Mouse (Mus musculus): ENCODE measurements at regions not wholly inside any gene's neighbourhood (a gene's known extent, or its start where the extent isn't known, plus 50 kb on each side); places are given as distances from the start of the nearest gene placed in this dataset.
A peak's percentile ranks its signal among the peaks of the same experiment; 100 is the strongest.

- TF ChIP-seq CHD2 (IDR thresholded peaks at IDR 0.05; ENCODE audit: low read length) (no peak), GABPA (IDR thresholded peaks at IDR 0.05; ENCODE audit: low read depth, low read length) (no peak), MAZ (IDR thresholded peaks at IDR 0.05; ENCODE audit: low read depth, low read length) (no peak), POLR2AphosphoS5 (IDR thresholded peaks at IDR 0.05; ENCODE audit: borderline replicate concordance, low read depth, low read length) (no peak), POLR2AphosphoS2 (IDR thresholded peaks at IDR 0.05; ENCODE audit: low read length) (no peak)
- H3K27me3 ChIP-seq (ENCODE audit: control insufficient read depth in 1 of 2, insufficient read depth in 2 of 2, low read length in 2 of 2), result no peaks in the 10 kb centered on the region
- H3K27ac ChIP-seq (ENCODE audit: control insufficient read depth, low read depth, low read length), result no peak overlapping the region
- no peak overlapping the region for H3K4me3 ChIP-seq (ENCODE audit: control insufficient read depth in 1 of 2, insufficient read depth in 1 of 2, low read depth in 2 of 2, low read length in 2 of 2)
- H3K9me3 ChIP-seq (replicated peaks; ENCODE audit: insufficient read depth, low read length), result no peaks in the 10 kb centered on the region
- DNase-seq (ENCODE audit: low read depth, low spot score), result peak; percentile 10
- no peaks in the 10 kb centered on the region for H3K36me3 ChIP-seq (ENCODE audit: control insufficient read depth in 1 of 2, insufficient read depth in 2 of 2, low read length in 2 of 2)
- H3K79me2 ChIP-seq (ENCODE audit: control insufficient read depth, insufficient read depth, low read length, poor library complexity), result no peaks in the 10 kb centered on the region
- no peak overlapping the region for H3K9ac ChIP-seq (ENCODE audit: control insufficient read depth, low read depth, low read length, poor library complexity, severe bottlenecking)
- no peaks in the 10 kb centered on the region for H3K4me1 ChIP-seq (ENCODE audit: control insufficient read depth in 1 of 2, insufficient read depth in 2 of 2, low read length in 2 of 2)
Measured at GRCm38 (mm10) chr13:84637606-84638005, 415.5 kb downstream of the Tmem161b start.

- Histone ChIP-seq H3K4me1 (ENCODE audit: control insufficient read depth in 1 of 2, insufficient read depth in 2 of 2, low read length in 2 of 2) (no peaks in the 10 kb centered on the region), H3K9me3 (replicated peaks; ENCODE audit: insufficient read depth, low read length) (no peaks in the 10 kb centered on the region), H3K4me3 (ENCODE audit: control insufficient read depth in 1 of 2, insufficient read depth in 1 of 2, low read depth in 2 of 2, low read length in 2 of 2) (no peak overlapping the region), H3K79me2 (ENCODE audit: control insufficient read depth, insufficient read depth, low read length, poor library complexity) (no peaks in the 10 kb centered on the region), H3K36me3 (ENCODE audit: control insufficient read depth in 1 of 2, insufficient read depth in 2 of 2, low read length in 2 of 2) (no peaks in the 10 kb centered on the region), H3K9ac (ENCODE audit: control insufficient read depth, low read depth, low read length, poor library complexity, severe bottlenecking) (no peak overlapping the region), H3K27ac (ENCODE audit: control insufficient read depth, low read depth, low read length) (no peak overlapping the region), H3K27me3 (ENCODE audit: control insufficient read depth in 1 of 2, insufficient read depth in 2 of 2, low read length in 2 of 2) (no peaks in the 10 kb centered on the region)
- TF ChIP-seq NRF1 (IDR thresholded peaks at IDR 0.05; ENCODE audit: insufficient read depth, low read depth, low read length, poor library complexity, severe bottlenecking), result no peak
- TF ChIP-seq CTCF (IDR thresholded peaks at IDR 0.05 in 2 of 3, conservative IDR thresholded peaks at IDR 0.05 in 1 of 3; ENCODE audit: control insufficient read depth in 1 of 3, insufficient read depth in 1 of 3, low read depth in 2 of 3, low read length in 3 of 3, poor library complexity in 1 of 3, severe bottlenecking in 1 of 3), result no peak
- no peak for TF ChIP-seq RCOR1 (IDR thresholded peaks at IDR 0.05; ENCODE audit: low read depth, low read length)
- no peak for TF ChIP-seq POLR2AphosphoS2 (IDR thresholded peaks at IDR 0.05; ENCODE audit: low read length)
- TF ChIP-seq ZKSCAN1 (IDR thresholded peaks at IDR 0.05; ENCODE audit: low read depth, low read length), result no peak
- no peak for TF ChIP-seq KAT2A (conservative IDR thresholded peaks at IDR 0.05; ENCODE audit: low read depth, low read length)
- no peak for TF ChIP-seq ZC3H11A (IDR thresholded peaks at IDR 0.05; ENCODE audit: low read depth, low read length)
- no peak for TF ChIP-seq POLR2A (IDR thresholded peaks at IDR 0.05; ENCODE audit: control insufficient read depth in 1 of 2, insufficient read depth in 1 of 2, low read depth in 1 of 2, low read length in 2 of 2, poor library complexity in 1 of 2)
- no peak for TF ChIP-seq TAL1 (IDR thresholded peaks at IDR 0.05; ENCODE audit: low read length)
- no peak for TF ChIP-seq MEF2A (IDR thresholded peaks at IDR 0.05; ENCODE audit: extremely low read depth, insufficient replicate concordance, low read depth, low read length, poor library complexity, severe bottlenecking)
- no peak for TF ChIP-seq GATA1 (IDR thresholded peaks at IDR 0.05; ENCODE audit: low read depth, low read length)
- TF ChIP-seq CHD1 (IDR thresholded peaks at IDR 0.05; ENCODE audit: low read depth, low read length), result no peak
- no peak for TF ChIP-seq UBTF (IDR thresholded peaks at IDR 0.05; ENCODE audit: borderline replicate concordance, insufficient read depth, low read depth, low read length)
- no peak for TF ChIP-seq MXI1 (IDR thresholded peaks at IDR 0.05; ENCODE audit: low read depth, low read length)
- no peak for TF ChIP-seq TCF12 (IDR thresholded peaks at IDR 0.05; ENCODE audit: low read depth, low read length)
- TF ChIP-seq MAFK (IDR thresholded peaks at IDR 0.05; ENCODE audit: borderline replicate concordance, low read depth, low read length), result no peak
- no peak for TF ChIP-seq MYC (IDR thresholded peaks at IDR 0.05; ENCODE audit: low read depth, low read length)
- DNase-seq (ENCODE audit: low read depth, low spot score), result no peak
Measured at GRCm38 (mm10) chr13:84638401-84638934, 416.4 kb downstream of the Tmem161b start.

Measured in MEL (cell line).